Mouse (Mus musculus) hindbrain, postnatal 0 days (tissue): Measurements from ENCODE around the gene Stat5a. TPM values are rescaled to one million over a fixed set of nuclear protein-coding genes. Genes with fewer than 3 reads are reported as not detected.

Experiments used
- ATAC-seq: fragments of 200-750 bp; cut with Nextera tagmentation; 2 replicates; pipeline ENCODE4 v1.8.0; 2017; ENCODE audit warnings: mild to moderate bottlenecking, moderate TSS enrichment, moderate library complexity
- DNase-seq: peaks from one replicate; pipeline ENCODE4 v3.0.0-alpha.2; 2015; ENCODE audit warnings: low spot score
- H3K27ac ChIP-seq: fragments of 300-500 bp; sonication (generic); 2 replicates; pipeline ENCODE4 v1.5.1; 2014; ENCODE audit warnings: mild to moderate bottlenecking
- H3K27me3 ChIP-seq: fragments of 300-500 bp; sonication (generic); 2 replicates; pipeline ENCODE4 v1.6.1; 2014; ENCODE audit warnings: low read length, mixed read lengths; ENCODE audit not compliant: insufficient read depth
- H3K36me3 ChIP-seq: fragments of 300-500 bp; sonication (generic); 2 replicates; pipeline ENCODE4 v1.6.1; 2014; ENCODE audit warnings: low read length, mixed read lengths; ENCODE audit not compliant: insufficient read depth
- H3K4me1 ChIP-seq: fragments of 300-500 bp; sonication (generic); 2 replicates; pipeline ENCODE4 v1.6.1; 2014; ENCODE audit warnings: antibody characterized with exemption, low read length, mixed read lengths; ENCODE audit not compliant: insufficient read depth
- H3K4me2 ChIP-seq: fragments of 300-500 bp; sonication (generic); 2 replicates; pipeline ENCODE4 v1.6.1; 2014; ENCODE audit warnings: low read depth, mild to moderate bottlenecking, low read length, moderate library complexity, mixed read lengths
- H3K4me3 ChIP-seq: fragments of 300-500 bp; sonication (generic); 2 replicates; pipeline ENCODE4 v1.5.1; 2014; ENCODE audit warnings: low read length
- H3K9ac ChIP-seq: fragments of 300-500 bp; sonication (generic); replicated peaks from 2 replicates; pipeline ENCODE4 v1.6.1; 2014; ENCODE audit warnings: mild to moderate bottlenecking, low read length, moderate library complexity, mixed read lengths
- H3K9me3 ChIP-seq: fragments of 300-500 bp; sonication (generic); 2 replicates; pipeline ENCODE4 v1.6.1; 2016; ENCODE audit warnings: low read length, mixed read lengths
- CTCF ChIP-seq: IDR thresholded peaks from 2 replicates; pipeline ENCODE4 v1.5.1; 2016; ENCODE audit warnings: antibody characterized with exemption, control low read depth, low read depth
- WGBS: fragments of 180-500 bp; shearing (Covaris S2); extraction: QIAGEN DNeasy Blood & Tissue Kit; methylation state at CpG from one replicate; pipeline ENCODE4 v1.1.7; 2014; 5-methylcytosine and 5-hydroxymethylcytosine counted together
- polyA plus RNA-seq: library from polyadenylated mRNA; unstranded; fragments of >200 nt; fragmentation: Nextera tagmentation; extraction: Ambion mirVana; gene quantifications from 2 replicates; pipeline ENCODE4 v1.2.1, GENCODE M21; 2015
- total RNA-seq: library from RNA; depleted of rRNA; stranded (reverse); fragments of >200 nt; gene quantifications from 2 replicates; pipeline ENCODE4 v1.2.3, GENCODE M21; 2014; rRNA removed

Stat5a gene
- total and polyA plus RNA-seq, 2 experiments from 2014 or later = 2.5 to 5.5 TPM

- no peaks in the 10 kb centered on the region for H3K36me3 ChIP-seq
- H3K4me2 ChIP-seq = peak overlapping the region; percentile 21; the same call in 1 of the 2 replicates
- H3K27ac ChIP-seq = no peak overlapping the region
- H3K9ac ChIP-seq = no peak overlapping the region
- 60% methylated on average over 12 of the region's 12 CpGs for WGBS
- H3K27me3 ChIP-seq = no peaks in the 10 kb centered on the region
- ATAC-seq (no peak), DNase-seq (no peak)
- no peak overlapping the region for H3K4me3 ChIP-seq
- TF ChIP-seq CTCF = no peak
- H3K4me1 ChIP-seq = no peaks in the 10 kb centered on the region
- no peaks in the 10 kb centered on the region for H3K9me3 ChIP-seq
Observed at GRCm38 (mm10) chr11:100931254-100931921, 72.2 kb downstream of the Stat5a start.

Other genes with a start within 250 kb of the Stat5a start
- 125 and 131 TPM in 2 replicates for gene Nkiras2, start 240.1 kb upstream of the Stat5a start, total RNA-seq
- 77.5 and 82.1 TPM in 2 replicates for gene Nkiras2, start 240.1 kb upstream of the Stat5a start, polyA plus RNA-seq
- 64.6 and 73.8 TPM in 2 replicates for gene Dnajc7, start 239.2 kb upstream of the Stat5a start, total RNA-seq
- 237 and 246 TPM in 2 replicates for gene Dnajc7, start 239.2 kb upstream of the Stat5a start, polyA plus RNA-seq
- 9.8 and 13.0 TPM in 2 replicates for gene Zfp385c, start 166.9 kb upstream of the Stat5a start, total RNA-seq
- 10.0 and 11.3 TPM in 2 replicates for gene Zfp385c, start 166.9 kb upstream of the Stat5a start, polyA plus RNA-seq
- gene Dhx58, start 155.1 kb upstream of the Stat5a start, total RNA-seq = 0.61 and 1.2 TPM in 2 replicates
- gene Dhx58, start 155.1 kb upstream of the Stat5a start, polyA plus RNA-seq = 2.7 and 3.1 TPM in 2 replicates
- gene Kat2a, start 146.9 kb upstream of the Stat5a start, total RNA-seq = 62.6 and 63.3 TPM in 2 replicates
- gene Kat2a, start 146.9 kb upstream of the Stat5a start, polyA plus RNA-seq = 56.0 and 61.7 TPM in 2 replicates
- not detected in 2 replicates for gene Hspb9, start 145.5 kb upstream of the Stat5a start, total RNA-seq
- gene Hspb9, start 145.5 kb upstream of the Stat5a start, polyA plus RNA-seq = 0.24 and 0.28 TPM in 2 replicates
- gene Rab5c, start 121.1 kb upstream of the Stat5a start, total RNA-seq = 246 and 248 TPM in 2 replicates
- gene Rab5c, start 121.1 kb upstream of the Stat5a start, polyA plus RNA-seq = 34.1 and 34.4 TPM in 2 replicates
- gene Kcnh4, start 99.4 kb upstream of the Stat5a start, total RNA-seq = 10.0 and 12.9 TPM in 2 replicates
- gene Kcnh4, start 99.4 kb upstream of the Stat5a start, polyA plus RNA-seq = 3.6 and 4.2 TPM in 2 replicates
- gene Hcrt, start 96.4 kb upstream of the Stat5a start, total RNA-seq = 6.9 TPM in 1 of 2 replicates, not detected in the other
- 0.88 and 1.2 TPM in 2 replicates for gene Hcrt, start 96.4 kb upstream of the Stat5a start, polyA plus RNA-seq
- 15.9 and 20.9 TPM in 2 replicates for gene Ghdc, start 88.4 kb upstream of the Stat5a start, total RNA-seq
- gene Ghdc, start 88.4 kb upstream of the Stat5a start, polyA plus RNA-seq = 7.5 and 8.3 TPM in 2 replicates
- 21.8 and 25.0 TPM in 2 replicates for gene Stat5b, start 8.6 kb upstream of the Stat5a start, total RNA-seq
- gene Stat5b, start 8.6 kb upstream of the Stat5a start, polyA plus RNA-seq = 12.5 and 12.8 TPM in 2 replicates
- gene Stat3, start 80.2 kb downstream of the Stat5a start, total RNA-seq = 49.7 and 56.2 TPM in 2 replicates
- gene Stat3, start 80.2 kb downstream of the Stat5a start, polyA plus RNA-seq = 41.4 and 43.4 TPM in 2 replicates
- gene Cavin1, start 111.5 kb downstream of the Stat5a start, total RNA-seq = 19.7 and 26.3 TPM in 2 replicates
- gene Cavin1, start 111.5 kb downstream of the Stat5a start, polyA plus RNA-seq = 48.6 and 50.2 TPM in 2 replicates
- gene Atp6v0a1, start 150.1 kb downstream of the Stat5a start, total RNA-seq = 213 and 222 TPM in 2 replicates
- gene Atp6v0a1, start 150.1 kb downstream of the Stat5a start, polyA plus RNA-seq = 162 and 181 TPM in 2 replicates
- 23.1 and 23.8 TPM in 2 replicates for gene Naglu, start 210.7 kb downstream of the Stat5a start, total RNA-seq
- 15.3 and 17.0 TPM in 2 replicates for gene Naglu, start 210.7 kb downstream of the Stat5a start, polyA plus RNA-seq
- gene Hsd17b1, start 219.1 kb downstream of the Stat5a start, total RNA-seq = 0.16 and 0.22 TPM in 2 replicates
- gene Hsd17b1, start 219.1 kb downstream of the Stat5a start, polyA plus RNA-seq = not detected in 2 replicates
- 45.7 and 53.2 TPM in 2 replicates for gene Coasy, start 223.2 kb downstream of the Stat5a start, total RNA-seq
- gene Coasy, start 223.2 kb downstream of the Stat5a start, polyA plus RNA-seq = 34.5 and 35.1 TPM in 2 replicates
- 42.2 and 75.2 TPM in 2 replicates for gene Mlx, start 227.9 kb downstream of the Stat5a start, total RNA-seq
- 58.3 and 61.0 TPM in 2 replicates for gene Mlx, start 227.9 kb downstream of the Stat5a start, polyA plus RNA-seq
- 2.9 and 5.5 TPM in 2 replicates for gene Psmc3ip, start 236.1 kb downstream of the Stat5a start, total RNA-seq
- gene Psmc3ip, start 236.1 kb downstream of the Stat5a start, polyA plus RNA-seq = 16.3 and 17.5 TPM in 2 replicates